Mouse (Mus musculus) cerebellum, adult 11 months (tissue): ENCODE results near the gene Lpcat2b.

Source experiments
- DNase-seq: peaks from one replicate; pipeline ENCODE4 v3.0.0; 2022

Lpcat2b gene

GRCm38 (mm10) chr5:107448784-107449183 lies 17.4 kb downstream of the Lpcat2b start:
- no peak for DNase-seq

GRCm38 (mm10) chr5:107449620-107450019 lies 18.3 kb downstream of the Lpcat2b start:
- no peak for DNase-seq

DNA sequence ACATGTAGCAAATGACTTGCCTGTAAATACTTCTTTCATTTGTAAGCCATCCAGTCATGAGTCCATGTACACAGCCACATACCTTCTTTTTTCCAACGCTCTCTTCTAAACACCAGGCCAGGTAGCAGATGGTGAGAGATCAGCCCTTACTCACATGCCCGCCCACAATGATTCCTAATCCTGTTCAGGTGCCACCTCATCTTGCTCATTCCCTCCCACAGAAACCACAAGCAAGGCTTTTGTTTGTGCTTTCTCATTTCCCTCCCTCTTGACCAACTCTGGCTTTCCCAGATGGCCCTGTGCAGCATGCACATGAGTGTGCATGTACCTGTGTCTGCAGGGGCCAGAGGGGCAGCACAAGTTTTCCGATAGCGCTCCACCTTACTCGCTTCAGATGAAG lies 18.9 kb downstream of the Lpcat2b start:
- DNase-seq = no peak

DNA sequence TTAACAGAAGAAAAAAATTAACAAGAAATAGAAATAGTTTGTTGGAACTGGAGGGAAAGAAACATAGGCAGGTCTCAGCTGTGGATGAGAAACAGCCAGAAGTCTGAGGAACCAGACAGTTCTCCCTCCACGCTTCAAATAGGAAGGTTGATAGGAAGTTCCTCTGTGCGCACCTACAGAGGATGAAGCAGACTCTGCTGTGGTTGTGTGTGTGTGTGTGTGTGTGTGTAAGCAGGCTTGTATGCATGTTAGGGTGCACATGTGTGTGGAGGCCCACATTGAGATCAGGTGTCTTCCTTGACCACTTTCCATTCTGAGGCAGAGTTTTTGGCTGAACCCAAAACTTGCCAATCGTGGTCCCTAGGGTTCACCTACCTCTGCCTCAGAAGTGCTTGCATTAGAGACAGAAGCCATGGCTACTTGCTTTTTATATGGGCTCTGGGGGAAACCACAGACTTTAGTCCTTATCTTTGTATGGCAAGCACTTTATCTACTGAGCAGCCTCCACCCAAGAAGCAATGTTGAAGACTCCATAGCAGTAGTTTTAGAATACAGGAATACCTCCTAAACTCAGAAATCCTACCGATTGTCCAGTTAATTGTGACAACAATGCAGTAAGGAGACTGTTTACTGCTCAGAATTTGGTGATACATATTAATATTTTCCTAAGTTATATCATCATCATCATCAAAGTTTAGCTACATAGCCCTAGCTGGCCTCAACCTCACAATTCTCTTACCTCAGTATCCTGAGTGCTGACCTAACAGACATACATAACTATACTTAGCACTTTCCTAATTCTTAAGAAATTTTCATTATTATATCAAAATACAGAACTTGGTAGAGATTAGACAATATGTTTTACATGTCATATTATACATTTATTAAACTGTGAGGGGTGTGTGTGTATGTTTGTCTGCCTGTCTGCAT lies 31.1 kb downstream of the Lpcat2b start:
- DNase-seq = no peak

GRCm38 (mm10) chr5:107466501-107466900 lies 35.2 kb downstream of the Lpcat2b start:
- no peak for DNase-seq

GRCm38 (mm10) chr5:107467098-107467497 lies 35.7 kb downstream of the Lpcat2b start:
- DNase-seq = no peak

- no peak for DNase-seq
Observed at GRCm38 (mm10) chr5:107470600-107471329, 39.4 kb downstream of the Lpcat2b start.

GRCm38 (mm10) chr5:107480194-107480593 lies 48.8 kb downstream of the Lpcat2b start:
- no peak for DNase-seq
